Mouse (Mus musculus): ENCODE data around the gene Hcar2. TPM values are rescaled to one million over a fixed set of nuclear protein-coding genes. Genes with fewer than 3 reads are reported as not detected.

Hcar2 gene
- polyA plus RNA-seq, 1 experiment = 1.9 TPM

- no peak overlapping the region for H3K27ac ChIP-seq (ENCODE audit: insufficient read depth, low read depth, low read length)
- H3K27me3 ChIP-seq (replicated peaks; ENCODE audit: control insufficient read depth, insufficient read depth, low read length) = no peaks in the 10 kb centered on the region
- no peaks in the 10 kb centered on the region for H3K36me3 ChIP-seq (ENCODE audit: control insufficient read depth, insufficient read depth, low read length)
- WGBS = 83% methylated on average over 7 of the region's 7 CpGs
- TF ChIP-seq POLR2A (IDR thresholded peaks at IDR 0.05; ENCODE audit: low read depth, low read length) (no peak), CTCF (conservative IDR thresholded peaks at IDR 0.05; ENCODE audit: insufficient read depth, insufficient read length, low read depth, low read length) (no peak)
- peaks cover 8% of the 10 kb centered on the region for H3K4me1 ChIP-seq (ENCODE audit: control insufficient read depth, insufficient read depth, low read length)
- no peak overlapping the region for H3K4me3 ChIP-seq (ENCODE audit: insufficient read depth, low read depth, low read length)
- no peak for DNase-seq
Observed at GRCm38 (mm10) chr5:123822706-123823105, 42.6 kb downstream of the Hcar2 start.

DNA sequence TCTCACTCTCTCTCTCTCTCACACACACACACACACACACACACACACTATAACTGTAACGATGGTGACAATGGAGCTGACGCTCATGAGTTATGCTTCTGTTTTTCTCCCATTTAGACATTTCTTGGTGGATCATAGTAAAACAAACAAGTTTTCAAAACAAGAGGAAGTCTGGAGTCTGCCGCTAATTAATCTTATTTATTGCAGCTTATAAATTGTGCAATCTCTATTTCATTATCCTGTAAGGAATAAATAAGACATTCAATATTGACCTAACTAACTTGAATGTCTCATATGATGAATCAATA lies 44.1 kb downstream of the Hcar2 start:
- H3K27ac ChIP-seq (ENCODE audit: insufficient read depth, low read depth, low read length) = 0 out of 2 replicates have a peak overlapping the region, but pooled peaks have one; percentile 1

DNA sequence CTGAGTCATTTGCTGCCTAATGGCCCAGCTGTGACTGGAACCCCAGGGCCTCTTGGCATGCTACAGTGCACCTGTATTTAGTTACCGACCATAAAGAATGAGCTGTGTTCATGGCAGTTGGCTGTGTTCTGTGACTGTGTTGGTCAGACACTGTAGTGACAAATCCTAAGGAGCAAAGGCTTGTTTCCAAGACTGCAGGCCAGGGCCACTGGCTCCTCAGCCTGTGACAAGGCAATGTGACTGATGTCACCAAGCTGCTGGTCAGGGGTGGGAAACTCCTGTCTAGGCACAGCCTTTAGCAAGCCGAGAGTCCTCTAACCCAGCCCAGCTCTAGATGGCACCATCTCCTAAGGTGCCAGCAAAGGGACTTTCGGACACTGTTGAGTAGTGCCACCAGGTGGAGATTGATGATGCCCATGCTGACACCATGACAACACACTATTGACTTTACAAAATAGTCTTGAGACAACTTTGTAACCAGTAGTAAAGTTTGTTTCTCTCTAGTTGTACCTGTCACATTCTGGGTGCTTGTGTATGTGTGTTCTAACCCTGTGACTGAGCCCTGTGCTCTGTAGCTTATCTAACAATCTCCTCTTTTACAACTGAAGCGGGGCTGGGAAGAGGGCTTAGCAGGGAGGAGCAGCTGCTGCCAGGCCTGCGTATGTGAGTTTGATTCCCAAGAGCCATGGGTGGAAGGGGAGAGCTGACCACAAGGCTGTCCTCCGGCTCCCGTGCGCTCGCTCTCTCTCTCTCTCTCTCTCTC lies 44.6 kb downstream of the Hcar2 start:
- Histone ChIP-seq H3K4me1 (ENCODE audit: control insufficient read depth, insufficient read depth, low read length) (peaks cover 8% of the 10 kb centered on the region), H3K27me3 (replicated peaks; ENCODE audit: control insufficient read depth, insufficient read depth, low read length) (no peaks in the 10 kb centered on the region), H3K36me3 (ENCODE audit: control insufficient read depth, insufficient read depth, low read length) (no peaks in the 10 kb centered on the region), H3K27ac (ENCODE audit: insufficient read depth, low read depth, low read length) (peak overlapping the region; percentile 1; the same call in 1 of the 2 replicates), H3K4me3 (ENCODE audit: insufficient read depth, low read depth, low read length) (no peak overlapping the region)
- peak; percentile 68 for TF ChIP-seq CTCF (conservative IDR thresholded peaks at IDR 0.05; ENCODE audit: insufficient read depth, insufficient read length, low read depth, low read length)
- TF ChIP-seq POLR2A (IDR thresholded peaks at IDR 0.05; ENCODE audit: low read depth, low read length) = no peak
- WGBS = 65% methylated on average over 9 of the region's 9 CpGs
- DNase-seq = peak; percentile 53

More for the DNA sequence above, 44.1 kb downstream of the Hcar2 start:
- no peaks in the 10 kb centered on the region for H3K36me3 ChIP-seq (ENCODE audit: control insufficient read depth, insufficient read depth, low read length)
- 65% methylated on average over 3 of the region's 3 CpGs for WGBS
- TF ChIP-seq CTCF (conservative IDR thresholded peaks at IDR 0.05; ENCODE audit: insufficient read depth, insufficient read length, low read depth, low read length) (no peak), POLR2A (IDR thresholded peaks at IDR 0.05; ENCODE audit: low read depth, low read length) (no peak)
- peak; percentile 52 for DNase-seq
- peaks cover 8% of the 10 kb centered on the region for H3K4me1 ChIP-seq (ENCODE audit: control insufficient read depth, insufficient read depth, low read length)
- H3K4me3 ChIP-seq (ENCODE audit: insufficient read depth, low read depth, low read length) = no peak overlapping the region
- H3K27me3 ChIP-seq (replicated peaks; ENCODE audit: control insufficient read depth, insufficient read depth, low read length) = no peaks in the 10 kb centered on the region

DNA sequence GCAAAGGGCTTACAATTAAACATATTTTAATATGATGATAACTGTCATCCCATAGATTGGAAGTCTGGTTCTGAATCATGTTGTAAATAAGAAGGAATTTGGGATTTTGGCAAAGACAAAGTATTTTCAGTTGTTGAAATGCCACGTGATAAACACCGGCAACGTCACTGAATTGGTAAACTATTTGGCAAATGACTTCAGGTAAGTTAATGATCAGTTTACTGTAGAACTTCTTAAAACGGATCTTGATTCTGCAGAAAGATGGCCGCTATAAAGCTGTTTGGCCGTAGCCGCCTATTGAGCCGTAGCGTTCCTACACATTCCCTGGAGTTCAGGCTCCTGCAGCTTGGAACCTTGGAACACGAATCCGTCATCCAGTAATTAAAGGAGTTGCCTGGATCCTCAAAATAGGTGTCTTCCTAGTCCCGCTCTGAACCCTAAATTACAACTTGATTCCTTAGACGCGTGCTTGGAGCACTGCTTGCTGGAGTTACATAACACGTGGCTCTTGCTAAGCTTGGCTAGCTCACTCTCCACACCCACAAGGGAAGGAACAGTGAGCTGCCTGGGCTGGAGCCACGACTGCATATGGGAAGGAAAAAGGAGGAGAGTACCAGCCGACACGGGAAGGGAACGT lies 46.2 kb downstream of the Hcar2 start:
- TF ChIP-seq CTCF (conservative IDR thresholded peaks at IDR 0.05; ENCODE audit: insufficient read depth, insufficient read length, low read depth, low read length) (no peak), POLR2A (IDR thresholded peaks at IDR 0.05; ENCODE audit: low read depth, low read length) (peak; percentile 29)
- DNase-seq = peak; percentile 85
- no peaks in the 10 kb centered on the region for H3K27me3 ChIP-seq (replicated peaks; ENCODE audit: control insufficient read depth, insufficient read depth, low read length)
- WGBS = 39% methylated on average over 19 of the region's 19 CpGs
- no peaks in the 10 kb centered on the region for H3K36me3 ChIP-seq (ENCODE audit: control insufficient read depth, insufficient read depth, low read length)
- peak overlapping the region; percentile 80 for H3K27ac ChIP-seq (ENCODE audit: insufficient read depth, low read depth, low read length)
- H3K4me1 ChIP-seq (ENCODE audit: control insufficient read depth, insufficient read depth, low read length) = peaks cover 8% of the 10 kb centered on the region
- H3K4me3 ChIP-seq (ENCODE audit: insufficient read depth, low read depth, low read length) = peak overlapping the region; percentile 32

- H3K4me3 ChIP-seq (ENCODE audit: insufficient read depth, low read depth, low read length) = no peak overlapping the region
- DNase-seq = no peak
- no peaks in the 10 kb centered on the region for H3K36me3 ChIP-seq (ENCODE audit: control insufficient read depth, insufficient read depth, low read length)
- WGBS = 90% methylated on average over 7 of the region's 7 CpGs
- no peaks in the 10 kb centered on the region for H3K27me3 ChIP-seq (replicated peaks; ENCODE audit: control insufficient read depth, insufficient read depth, low read length)
- no peak overlapping the region for H3K27ac ChIP-seq (ENCODE audit: insufficient read depth, low read depth, low read length)
- peaks cover 8% of the 10 kb centered on the region for H3K4me1 ChIP-seq (ENCODE audit: control insufficient read depth, insufficient read depth, low read length)
- TF ChIP-seq CTCF (conservative IDR thresholded peaks at IDR 0.05; ENCODE audit: insufficient read depth, insufficient read length, low read depth, low read length) = no peak
- TF ChIP-seq POLR2A (IDR thresholded peaks at IDR 0.05; ENCODE audit: low read depth, low read length) = no peak
Observed at GRCm38 (mm10) chr5:123816891-123817290, 48.4 kb downstream of the Hcar2 start.

Other genes starting within 250 kb of the Hcar2 start
- gene Clip1, start 180.9 kb downstream of the Hcar2 start, polyA plus RNA-seq (2012; rRNA removed) = 19.0 and 24.4 TPM in 2 replicates
- gene Zcchc8, start 144.4 kb downstream of the Hcar2 start, polyA plus RNA-seq (2012; rRNA removed) = 24.3 and 26.1 TPM in 2 replicates
- 9.3 and 13.0 TPM in 2 replicates for gene Rsrc2, start 116.1 kb downstream of the Hcar2 start, polyA plus RNA-seq (2012; rRNA removed)
- gene Kntc1, start 115.8 kb downstream of the Hcar2 start, polyA plus RNA-seq (2012; rRNA removed) = 0.71 and 0.77 TPM in 2 replicates
- 11.1 and 13.0 TPM in 2 replicates for gene Hcar1, start 14.5 kb upstream of the Hcar2 start, polyA plus RNA-seq (2012; rRNA removed)
- 22.6 and 41.0 TPM in 2 replicates for gene Denr, start 41.7 kb upstream of the Hcar2 start, polyA plus RNA-seq (2012; rRNA removed)
- 0.56 and 0.64 TPM in 2 replicates for gene Gm43518, start 61.9 kb upstream of the Hcar2 start, polyA plus RNA-seq (2012; rRNA removed)
- gene Ccdc62, start 65.2 kb upstream of the Hcar2 start, polyA plus RNA-seq (2012; rRNA removed) = 3.7 and 4.1 TPM in 2 replicates
- gene Hip1r, start 108.1 kb upstream of the Hcar2 start, polyA plus RNA-seq (2012; rRNA removed) = 18.3 and 19.2 TPM in 2 replicates
- gene Vps37b, start 166.8 kb upstream of the Hcar2 start, polyA plus RNA-seq (2012; rRNA removed) = 22.6 and 24.1 TPM in 2 replicates
- gene Abcb9, start 230.3 kb upstream of the Hcar2 start, polyA plus RNA-seq (2012; rRNA removed) = 8.1 and 8.5 TPM in 2 replicates
- 54.9 and 71.9 TPM in 2 replicates for gene Ogfod2, start 246.8 kb upstream of the Hcar2 start, polyA plus RNA-seq (2012; rRNA removed)

Data from kidney, adult 2 months (tissue).